Mouse (Mus musculus) kidney, embryonic 15.5 days (tissue): ENCODE measurements around the gene Gm43191. TPM values are rescaled to one million over a fixed set of nuclear protein-coding genes. Genes with fewer than 3 reads are reported as not detected.

Source experiments
- ATAC-seq: fragments of 200-750 bp; cut with Nextera tagmentation; replicated peaks from 2 replicates; pipeline ENCODE4 v1.8.0; 2017; ENCODE audit warnings: moderate TSS enrichment; ENCODE audit not compliant: low FRiP score
- H3K27ac ChIP-seq: fragments of 300-500 bp; sonication (generic); 2 replicates; pipeline ENCODE4 v1.5.1; 2015; ENCODE audit warnings: mild to moderate bottlenecking, inconsistent platforms
- H3K27me3 ChIP-seq: fragments of 300-500 bp; sonication (generic); 2 replicates; pipeline ENCODE4 v1.6.1; 2015; ENCODE audit warnings: inconsistent platforms
- H3K36me3 ChIP-seq: fragments of 300-500 bp; sonication (generic); 2 replicates; pipeline ENCODE4 v1.6.1; 2015; ENCODE audit warnings: inconsistent platforms
- H3K4me1 ChIP-seq: fragments of 300-500 bp; sonication (generic); 2 replicates; pipeline ENCODE4 v1.6.1; 2015; ENCODE audit warnings: inconsistent platforms
- H3K4me2 ChIP-seq: fragments of 300-500 bp; sonication (generic); 2 replicates; pipeline ENCODE4 v1.6.1; 2015; ENCODE audit warnings: moderate library complexity, mild to moderate bottlenecking, inconsistent platforms
- H3K4me3 ChIP-seq: fragments of 300-500 bp; sonication (generic); replicated peaks from 2 replicates; pipeline ENCODE4 v1.5.1; 2015; ENCODE audit warnings: mild to moderate bottlenecking, inconsistent platforms
- H3K9ac ChIP-seq: fragments of 300-500 bp; sonication (generic); 2 replicates; pipeline ENCODE4 v1.6.1; 2015; ENCODE audit warnings: mild to moderate bottlenecking, inconsistent platforms
- H3K9me3 ChIP-seq: fragments of 300-500 bp; sonication (generic); replicated peaks from 2 replicates; pipeline ENCODE4 v1.6.1; 2016; ENCODE audit warnings: inconsistent platforms
- WGBS: fragments of 180-500 bp; shearing (Covaris S2); methylation state at CpG from one replicate; pipeline ENCODE4 v1.1.7; 2015; ENCODE audit warnings: mixed read lengths; 5-methylcytosine and 5-hydroxymethylcytosine counted together
- polyA plus RNA-seq: library from polyadenylated mRNA; unstranded; fragments of >200 nt; fragmentation: Nextera tagmentation; extraction: Ambion mirVana; gene quantifications from 2 replicates; pipeline ENCODE4 v1.2.1, GENCODE M21; 2015

Gm43191 gene
- polyA plus RNA-seq, 1 experiment from 2014 or later = not detected

DNA sequence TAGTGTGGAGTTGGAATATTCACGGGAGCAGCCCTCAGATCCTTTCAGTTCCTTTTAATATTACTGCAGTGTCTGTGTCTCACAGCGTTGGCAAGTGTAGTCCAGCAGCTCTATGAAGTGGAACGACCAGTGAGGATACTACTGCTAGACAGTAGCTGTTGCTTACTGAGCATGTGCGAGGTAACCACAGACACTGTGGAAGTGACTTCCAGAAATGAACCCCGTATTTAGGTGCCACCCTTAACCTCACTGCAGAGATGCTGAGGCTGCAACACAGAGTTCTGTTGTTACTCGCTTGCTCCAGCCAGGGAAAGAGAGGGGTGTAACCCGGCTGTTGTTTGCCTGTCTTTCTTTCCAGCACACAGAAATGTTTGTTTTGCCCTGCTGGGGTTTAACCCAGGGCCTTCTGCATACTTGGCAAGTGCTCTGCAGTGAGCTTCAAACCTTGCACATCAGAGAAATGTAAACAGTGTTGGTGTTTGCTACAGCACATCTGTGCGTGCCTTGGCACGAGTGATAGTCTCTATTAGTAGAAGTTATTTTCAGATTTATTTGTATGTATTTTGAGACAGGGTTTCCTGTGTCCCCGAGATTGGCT is 66.7 kb downstream of the Gm43191 start, which contains the start of gene Trmt13:
Gene Trmt13 (minus strand): TSS at position 293 of the 598 bp plus-strand sequence.
- no peaks in the 10 kb centered on the region for H3K27me3 ChIP-seq
- H3K4me3 ChIP-seq = no peak within 1 kb of the TSS
- 86% methylated on average over 10 of the region's 10 CpGs for WGBS
- ATAC-seq = no peak
- no peaks in the 10 kb centered on the region for H3K9me3 ChIP-seq
- no peak within 1 kb of the TSS for H3K9ac ChIP-seq
- H3K4me2 ChIP-seq = no peak within 1 kb of the TSS
- no peaks in the 10 kb centered on the region for H3K4me1 ChIP-seq
- H3K36me3 ChIP-seq = peaks cover 63% of the 10 kb centered on the region
- H3K27ac ChIP-seq = no peak within 1 kb of the TSS

DNA sequence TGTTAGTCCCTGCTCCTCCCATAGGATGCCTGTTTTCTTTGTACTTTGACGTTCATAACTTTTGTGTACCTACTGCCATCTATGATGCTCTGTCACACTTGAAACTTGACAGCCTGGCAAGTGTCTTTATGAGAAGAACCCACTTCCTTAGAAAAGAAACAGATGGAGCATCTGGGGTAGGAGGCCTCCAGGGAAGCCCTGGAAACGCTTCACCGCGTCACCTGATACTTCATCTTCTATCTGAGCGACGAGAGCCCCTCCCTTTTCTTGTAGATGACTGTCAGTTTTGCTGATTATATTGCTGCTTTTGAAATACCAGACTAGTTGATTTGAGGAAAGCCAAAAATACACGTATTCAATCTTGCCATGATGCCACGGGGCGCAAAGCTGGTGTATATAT is 76.5 kb downstream of the Gm43191 start:
- no peak for ATAC-seq

DNA sequence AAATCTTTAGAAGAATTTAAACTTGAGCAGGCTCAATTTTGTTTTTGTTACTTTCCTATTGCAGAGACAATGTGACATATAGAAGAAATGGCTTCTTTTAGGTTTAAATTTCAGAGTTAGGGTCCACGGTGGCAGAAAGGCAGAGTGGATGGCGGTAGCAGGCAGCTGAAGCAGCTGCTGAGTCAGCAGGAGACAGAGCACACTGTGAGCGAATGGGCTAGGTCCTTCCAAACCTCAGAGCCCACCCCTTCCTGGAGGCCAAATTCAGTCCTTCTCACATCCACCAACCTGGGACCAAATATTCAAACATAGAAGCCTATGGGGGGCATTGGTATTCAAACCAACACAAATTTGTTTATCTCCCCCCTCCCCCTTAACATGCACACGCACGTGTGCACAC is 79.3 kb downstream of the Gm43191 start:
- no peak for ATAC-seq
- Histone ChIP-seq H3K4me3 (no peak overlapping the region), H3K9me3 (no peaks in the 10 kb centered on the region), H3K27me3 (no peaks in the 10 kb centered on the region), H3K27ac (no peak overlapping the region), H3K4me1 (no peaks in the 10 kb centered on the region), H3K4me2 (no peak overlapping the region), H3K36me3 (peaks cover 8% of the 10 kb centered on the region; the same call in 1 of the 2 replicates), H3K9ac (no peak overlapping the region)
- WGBS = 88% methylated on average over 5 of the region's 5 CpGs

More for the DNA sequence above, 76.5 kb downstream of the Gm43191 start:
- H3K9me3 ChIP-seq = no peaks in the 10 kb centered on the region
- no peak overlapping the region for H3K4me3 ChIP-seq
- no peak overlapping the region for H3K9ac ChIP-seq
- WGBS = 69% methylated on average over 9 of the region's 9 CpGs
- H3K27me3 ChIP-seq = no peaks in the 10 kb centered on the region
- H3K36me3 ChIP-seq = peaks cover 32% of the 10 kb centered on the region
- no peaks in the 10 kb centered on the region for H3K4me1 ChIP-seq
- H3K4me2 ChIP-seq = no peak overlapping the region
- H3K27ac ChIP-seq = no peak overlapping the region

DNA sequence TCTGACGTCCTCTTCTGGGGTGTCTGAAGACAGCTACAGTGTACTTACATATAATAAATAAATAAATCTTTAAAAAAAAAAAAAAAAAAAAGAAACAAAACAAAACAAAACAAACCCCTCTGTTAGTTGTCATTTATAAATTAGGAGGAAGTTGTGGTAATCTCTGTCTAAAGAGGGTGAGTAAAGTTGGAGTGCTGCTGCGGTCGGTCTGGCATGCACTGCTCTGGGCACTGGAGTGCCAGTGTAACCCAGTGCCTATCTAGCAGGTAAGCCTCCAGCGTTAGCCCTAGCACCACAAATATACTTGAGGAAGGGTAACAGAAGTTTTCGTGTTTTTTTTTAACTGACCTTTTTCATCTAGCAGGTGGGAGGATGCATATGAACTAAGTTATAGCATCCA is 80.1 kb downstream of the Gm43191 start:
- 85% methylated on average over 5 of the region's 5 CpGs for WGBS
- ATAC-seq = no peak
- Histone ChIP-seq H3K4me1 (peaks cover 1% of the 10 kb centered on the region), H3K27me3 (no peaks in the 10 kb centered on the region), H3K9me3 (no peaks in the 10 kb centered on the region), H3K27ac (no peak overlapping the region), H3K4me2 (no peak overlapping the region), H3K36me3 (0 out of 2 replicates have a peak, but pooled peaks cover 8% of the 10 kb centered on the region), H3K9ac (no peak overlapping the region), H3K4me3 (no peak overlapping the region)

- Histone ChIP-seq H3K27me3 (no peaks in the 10 kb centered on the region), H3K4me1 (peaks cover 3% of the 10 kb centered on the region), H3K9me3 (no peaks in the 10 kb centered on the region), H3K9ac (no peak overlapping the region), H3K27ac (no peak overlapping the region), H3K36me3 (0 out of 2 replicates have a peak, but pooled peaks cover 8% of the 10 kb centered on the region), H3K4me3 (no peak overlapping the region), H3K4me2 (no peak overlapping the region)
- ATAC-seq = no peak
- 85% methylated on average over 2 of the region's 2 CpGs for WGBS
These were observed 81.4 kb downstream of the Gm43191 start for GRCm38 (mm10) chr3:116599705-116600104.

- H3K4me1 ChIP-seq = peaks cover 9% of the 10 kb centered on the region
- H3K9ac ChIP-seq = peak overlapping the region; percentile 81
- H3K4me2 ChIP-seq = peak overlapping the region; percentile 58
- WGBS = 7% methylated on average over 10 of the region's 10 CpGs
- H3K27ac ChIP-seq = no peak overlapping the region
- H3K9me3 ChIP-seq = no peaks in the 10 kb centered on the region
- no peak for ATAC-seq
- peaks cover 13% of the 10 kb centered on the region for H3K36me3 ChIP-seq
- H3K4me3 ChIP-seq = peak overlapping the region; percentile 93
- H3K27me3 ChIP-seq = no peaks in the 10 kb centered on the region
These were observed 85.5 kb downstream of the Gm43191 start for GRCm38 (mm10) chr3:116595603-116595991.

DNA sequence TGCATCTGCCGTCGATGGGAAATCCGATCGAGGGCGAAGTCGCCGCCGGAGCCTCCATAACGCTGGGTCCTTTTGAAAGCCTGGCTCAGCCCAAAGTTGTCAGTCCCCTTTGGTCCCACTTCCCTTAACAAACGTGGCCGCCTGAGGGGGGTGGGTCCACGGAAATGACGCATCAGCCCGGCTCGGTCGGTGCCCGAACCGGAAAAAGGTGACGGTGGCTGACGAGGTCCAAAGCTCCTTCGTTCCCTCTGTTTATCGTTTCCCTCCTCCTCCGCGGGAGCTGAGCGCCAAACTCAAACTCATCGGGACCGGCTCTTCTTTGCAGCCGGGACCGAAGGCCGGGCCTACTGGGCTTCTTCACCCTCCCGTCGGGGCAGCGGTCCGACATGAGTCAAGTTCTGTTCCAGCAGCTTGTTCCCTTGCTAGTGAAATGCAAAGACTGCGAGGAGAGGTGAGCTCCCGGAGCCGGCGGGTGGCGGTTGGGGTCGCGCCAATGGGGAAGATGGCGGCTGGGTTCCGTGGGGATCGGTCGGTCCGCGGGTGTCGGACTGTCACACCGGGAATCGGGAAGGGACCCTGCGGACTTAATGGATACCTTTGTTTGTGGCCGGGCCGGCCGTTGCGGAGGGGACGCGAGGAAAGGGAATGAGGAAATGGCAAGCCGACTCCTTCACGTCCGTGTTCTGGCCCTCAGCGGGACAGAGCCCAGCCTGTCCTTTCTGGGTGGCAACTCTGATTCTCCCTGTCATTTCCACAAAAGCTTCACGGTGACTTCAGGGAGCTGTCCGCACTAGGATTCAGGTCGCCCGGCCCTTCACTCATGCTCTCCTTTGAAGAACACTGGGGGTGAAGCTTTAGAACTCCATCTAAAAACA is 86.1 kb downstream of the Gm43191 start, which contains the start of gene Sass6:
Gene Sass6 (plus strand): TSS at position 255 of the 875 bp plus-strand sequence.
- no peaks in the 10 kb centered on the region for H3K27me3 ChIP-seq
- H3K36me3 ChIP-seq = peaks cover 20% of the 10 kb centered on the region
- peak within 1 kb of the TSS; percentile 92 for H3K27ac ChIP-seq
- peaks cover 9% of the 10 kb centered on the region for H3K4me1 ChIP-seq
- no peaks in the 10 kb centered on the region for H3K9me3 ChIP-seq
- peak within 1 kb of the TSS; percentile 81 for H3K9ac ChIP-seq
- peak; percentile 97 for ATAC-seq
- under 1% methylated on average over 65 of the region's 65 CpGs for WGBS
- H3K4me2 ChIP-seq = peak within 1 kb of the TSS; percentile 58
- H3K4me3 ChIP-seq = peak within 1 kb of the TSS; percentile 93

DNA sequence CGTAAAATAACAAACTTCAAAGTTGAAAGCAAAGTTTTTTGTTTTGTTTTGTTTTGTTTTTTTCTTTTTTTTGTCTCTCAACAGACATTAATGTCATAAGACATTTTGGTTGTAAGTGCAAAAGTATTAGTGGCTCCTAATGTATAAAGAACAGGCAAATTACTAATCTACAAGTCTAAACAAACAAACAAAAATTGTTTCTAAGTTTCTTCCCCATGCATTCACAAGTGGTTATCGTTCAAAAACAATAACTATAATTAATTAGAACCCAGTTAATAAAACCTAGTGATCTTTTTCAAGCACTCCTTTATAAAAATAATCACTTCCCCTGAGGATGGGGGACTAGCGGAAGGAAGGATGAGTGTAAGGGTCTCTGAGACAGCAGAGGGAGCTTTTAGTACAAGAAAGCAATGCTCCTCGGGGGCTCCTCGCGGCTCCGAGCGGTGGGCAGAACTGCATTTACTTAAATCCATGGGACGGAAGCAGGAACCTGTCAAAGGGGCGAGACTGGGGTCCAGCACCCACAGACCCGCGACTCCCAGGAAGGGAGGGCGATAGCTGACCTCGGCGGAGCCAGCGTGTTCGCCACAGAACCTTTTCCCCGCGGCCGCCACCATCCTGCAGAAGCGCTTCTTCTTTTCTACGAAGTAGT is 86.9 kb downstream of the Gm43191 start:
- WGBS = 3% methylated on average over 22 of the region's 22 CpGs
- peak; percentile 82 for ATAC-seq
- Histone ChIP-seq H3K4me1 (peaks cover 9% of the 10 kb centered on the region), H3K4me3 (peak overlapping the region; percentile 93), H3K4me2 (peak overlapping the region; percentile 56), H3K9ac (peak overlapping the region; percentile 81), H3K27ac (peak overlapping the region; percentile 92), H3K27me3 (no peaks in the 10 kb centered on the region), H3K9me3 (no peaks in the 10 kb centered on the region), H3K36me3 (peaks cover 27% of the 10 kb centered on the region)

Other genes starting within 250 kb of the Gm43191 start
- 76.1 and 80.7 TPM in 2 replicates for gene Rtca, start 173.1 kb downstream of the Gm43191 start, polyA plus RNA-seq
- gene Dbt, start 168.2 kb downstream of the Gm43191 start, polyA plus RNA-seq = 21.4 and 23.9 TPM in 2 replicates
- gene Lrrc39, start 118.3 kb downstream of the Gm43191 start, polyA plus RNA-seq = 0.91 and 1.0 TPM in 2 replicates
- gene Sass6, start 86.3 kb downstream of the Gm43191 start, polyA plus RNA-seq = 27.2 and 27.6 TPM in 2 replicates
- gene Trmt13, start 66.7 kb downstream of the Gm43191 start, polyA plus RNA-seq = 29.0 and 30.4 TPM in 2 replicates
- 88.9 and 96.9 TPM in 2 replicates for gene Mfsd14a, start 18.6 kb downstream of the Gm43191 start, polyA plus RNA-seq
- 15.9 and 16.4 TPM in 2 replicates for gene Slc35a3, start 31.6 kb upstream of the Gm43191 start, polyA plus RNA-seq
- gene Agl, start 126.9 kb upstream of the Gm43191 start, polyA plus RNA-seq = 20.6 and 21.3 TPM in 2 replicates
- gene Frrs1, start 178.2 kb upstream of the Gm43191 start, polyA plus RNA-seq = 22.7 and 23.5 TPM in 2 replicates